Mouse (Mus musculus) liver, adult 2 months (tissue): ENCODE measurements around the gene Tmco1. TPM values are rescaled to one million over a fixed set of nuclear protein-coding genes. Genes with fewer than 3 reads are reported as not detected.

Source experiments
- DNase-seq: peaks from one replicate; pipeline ENCODE4 v3.0.0-alpha.2; 2011; ENCODE audit warnings: low read depth, low spot score; ENCODE audit errors: extremely low read depth
- H3K27ac ChIP-seq: fragments of 200-500 bp; replicated peaks from 2 replicates; pipeline ENCODE4 v1.5.1; 2012; ENCODE audit warnings: low read depth, mild to moderate bottlenecking, control low read depth, inconsistent platforms, low read length; ENCODE audit not compliant: insufficient read depth
- H3K27me3 ChIP-seq: fragments of 200-500 bp; 2 replicates; pipeline ENCODE4 v1.6.1; 2012; ENCODE audit warnings: mild to moderate bottlenecking, moderate library complexity, low read length, inconsistent platforms; ENCODE audit not compliant: control insufficient read depth, insufficient read depth
- H3K36me3 ChIP-seq: fragments of 200-500 bp; 2 replicates; pipeline ENCODE4 v1.6.1; 2012; ENCODE audit warnings: low read length, inconsistent platforms; ENCODE audit not compliant: control insufficient read depth, insufficient read depth
- H3K4me1 ChIP-seq: fragments of 200-500 bp; 2 replicates; pipeline ENCODE4 v1.6.1; 2011; ENCODE audit warnings: low read length; ENCODE audit not compliant: control insufficient read depth, insufficient read depth
- H3K4me3 ChIP-seq: fragments of 200-500 bp; 2 replicates; pipeline ENCODE4 v1.5.1; 2011; ENCODE audit warnings: low read depth, mild to moderate bottlenecking, control low read depth, low read length, moderate library complexity; ENCODE audit not compliant: insufficient read depth
- H3K79me2 ChIP-seq: fragments of 200-500 bp; 2 replicates; pipeline ENCODE4 v1.6.1; 2012; ENCODE audit warnings: inconsistent platforms, mild to moderate bottlenecking, low read length, moderate library complexity; ENCODE audit not compliant: control insufficient read depth, insufficient read depth
- H3K9ac ChIP-seq: fragments of 200-500 bp; 2 replicates; pipeline ENCODE4 v1.6.1; 2012; ENCODE audit warnings: low read depth, mild to moderate bottlenecking, control low read depth, inconsistent platforms, low read length
- CTCF ChIP-seq: fragments of 200-500 bp; IDR thresholded peaks from 2 replicates; pipeline ENCODE4 v1.5.1; 2011; ENCODE audit warnings: low read depth, low read length, control low read depth
- POLR2A ChIP-seq: fragments of 200-500 bp; IDR thresholded peaks from 2 replicates; pipeline ENCODE4 v1.6.1; 2011; ENCODE audit warnings: low read length, control low read depth; ENCODE audit not compliant: insufficient read depth; ENCODE audit errors: extremely low read depth
- WGBS: fragments of 180-500 bp; shearing (Covaris S2); methylation state at CpG from one replicate; pipeline ENCODE4 v1.1.7; 2018; 5-methylcytosine and 5-hydroxymethylcytosine counted together
- polyA plus RNA-seq: library from polyadenylated mRNA; depleted of rRNA; stranded (reverse); fragments of >200 nt; gene quantifications from 2 replicates; pipeline ENCODE4 v1.2.3, GENCODE M21; 2012; rRNA removed
- total RNA-seq: library from RNA; depleted of rRNA; stranded (reverse); fragments of >200 nt; gene quantifications from 2 replicates; pipeline ENCODE4 v1.2.3, GENCODE M21; 2014; rRNA removed

The Tmco1 gene
- total and polyA plus RNA-seq, 2 experiments: 71.5 to 162 TPM

DNA sequence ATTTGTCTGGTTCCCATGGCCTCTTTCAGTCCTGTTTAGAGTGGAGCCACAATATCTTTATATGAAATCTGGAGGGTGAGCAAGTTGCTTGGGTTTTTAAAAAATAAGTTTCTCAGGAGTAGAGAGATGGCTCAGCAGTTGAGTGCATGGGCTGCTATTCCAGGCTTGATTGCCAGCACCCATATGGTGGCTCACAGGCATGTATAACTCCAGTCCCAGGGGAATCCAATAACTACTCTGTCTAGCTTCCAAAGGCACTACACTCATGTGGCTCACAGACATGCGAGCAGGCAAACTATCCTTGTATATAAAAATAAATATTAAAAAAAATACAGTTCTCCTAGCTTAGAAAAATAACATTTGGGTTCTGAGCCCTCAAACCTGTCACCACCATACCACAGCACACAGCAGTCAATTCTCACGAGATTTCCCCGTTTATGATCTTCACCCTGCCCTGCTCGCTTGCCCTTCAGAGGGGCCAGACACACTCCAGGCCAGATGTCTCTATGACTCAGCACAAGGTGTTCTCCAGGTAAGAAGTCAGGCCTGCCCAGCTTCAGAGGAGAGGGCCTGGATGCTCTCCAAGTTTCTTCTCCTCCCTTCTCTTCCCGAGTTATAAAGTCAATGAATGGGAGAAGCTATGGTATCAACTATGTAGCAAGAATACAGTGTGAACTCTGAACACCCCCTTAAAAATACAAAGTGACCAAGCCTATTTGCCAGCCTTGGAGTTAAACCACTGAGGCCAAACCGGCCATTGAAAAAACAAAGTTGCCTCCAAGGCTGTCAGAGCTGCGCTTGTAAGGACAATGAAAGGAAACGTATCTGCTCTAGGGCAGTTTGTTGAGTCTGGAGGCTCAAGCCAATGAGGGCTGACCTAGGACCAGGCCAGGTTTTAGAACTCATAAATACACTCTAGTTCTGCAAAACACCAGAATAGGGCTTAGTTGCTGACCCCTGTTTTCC, 73.2 kb downstream of the Tmco1 start:
- Histone ChIP-seq H3K79me2 (no peaks in the 10 kb centered on the region), H3K4me1 (peaks cover 10% of the 10 kb centered on the region), H3K36me3 (no peaks in the 10 kb centered on the region), H3K4me3 (no peak overlapping the region), H3K9ac (no peak overlapping the region), H3K27ac (no peak overlapping the region), H3K27me3 (no peaks in the 10 kb centered on the region)
- DNase-seq: peak; percentile 47
- no peak for TF ChIP-seq POLR2A
- WGBS: 65% methylated on average over 8 of the region's 8 CpGs

DNA sequence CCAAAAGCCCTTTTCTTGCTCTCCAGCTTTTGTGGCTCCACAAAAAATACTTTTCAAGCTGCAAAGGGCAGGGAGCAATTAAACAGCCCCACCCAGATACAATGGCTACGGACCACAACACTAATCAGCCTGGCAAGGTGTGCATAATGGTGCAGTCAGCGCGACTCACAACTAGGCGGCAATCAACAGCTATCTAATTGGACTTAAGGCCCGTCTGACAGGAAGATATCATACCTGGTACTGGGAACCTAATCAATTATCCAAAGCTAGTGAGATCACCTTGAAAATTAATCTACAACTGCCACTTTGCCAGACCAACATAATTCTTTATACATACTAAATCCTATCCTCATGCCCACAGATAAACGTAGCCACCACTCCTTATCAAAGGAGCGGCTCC, 74.1 kb downstream of the Tmco1 start:
- H3K27ac ChIP-seq: no peak overlapping the region
- no peak for TF ChIP-seq POLR2A
- no peak for TF ChIP-seq CTCF
- no peak overlapping the region for H3K9ac ChIP-seq
- H3K36me3 ChIP-seq: no peaks in the 10 kb centered on the region
- no peaks in the 10 kb centered on the region for H3K79me2 ChIP-seq
- no peak for DNase-seq
- H3K4me1 ChIP-seq: peaks cover 10% of the 10 kb centered on the region
- no peak overlapping the region for H3K4me3 ChIP-seq
- 92% methylated on average over 7 of the region's 7 CpGs for WGBS
- H3K27me3 ChIP-seq: no peaks in the 10 kb centered on the region

DNA sequence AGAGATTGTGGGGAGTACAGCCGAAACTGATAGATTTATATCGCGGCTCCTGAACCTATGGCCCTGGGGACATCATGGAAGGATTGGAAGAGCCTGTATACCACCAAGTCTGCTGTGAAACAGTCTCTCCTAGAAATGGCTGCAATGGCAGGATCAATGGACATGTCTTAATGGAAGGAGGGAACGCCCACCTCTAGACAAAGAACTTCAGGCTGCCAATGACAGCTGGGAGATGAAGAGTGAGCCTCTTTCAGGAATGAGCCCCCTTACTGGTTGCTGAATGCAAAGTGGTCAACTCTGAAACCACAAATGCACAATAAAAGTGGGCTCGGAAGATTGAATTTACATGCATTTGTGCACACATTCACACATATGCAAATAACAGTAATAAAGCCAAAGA, 74.6 kb downstream of the Tmco1 start:
- 94% methylated on average over 5 of the region's 5 CpGs for WGBS
- no peak overlapping the region for H3K4me3 ChIP-seq
- no peaks in the 10 kb centered on the region for H3K36me3 ChIP-seq
- no peak overlapping the region for H3K9ac ChIP-seq
- DNase-seq: no peak
- H3K27me3 ChIP-seq: no peaks in the 10 kb centered on the region
- H3K79me2 ChIP-seq: no peaks in the 10 kb centered on the region
- H3K27ac ChIP-seq: no peak overlapping the region
- peaks cover 12% of the 10 kb centered on the region for H3K4me1 ChIP-seq
- no peak for TF ChIP-seq CTCF
- TF ChIP-seq POLR2A: no peak

DNA sequence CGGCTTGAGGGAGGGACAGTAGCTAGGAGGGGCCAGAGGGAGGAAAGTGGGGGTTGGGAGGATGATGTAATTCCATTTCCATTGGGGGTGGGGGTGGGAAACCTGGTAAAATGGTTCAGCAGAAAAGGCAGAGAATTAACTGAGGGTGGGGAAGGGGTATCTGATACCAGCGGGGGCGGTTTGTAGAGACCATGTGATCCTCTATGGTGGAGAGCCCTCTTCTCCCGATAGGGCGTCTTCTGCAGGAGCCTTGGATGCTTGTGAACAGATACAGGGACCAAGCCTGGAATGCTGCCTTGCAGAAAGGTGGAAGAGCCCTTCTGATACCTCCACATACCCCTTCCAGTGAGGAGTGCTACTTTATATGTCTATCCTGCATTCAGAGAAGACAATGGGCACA, 75.0 kb downstream of the Tmco1 start:
- no peak for DNase-seq
- WGBS: 95% methylated on average over 5 of the region's 5 CpGs
- no peaks in the 10 kb centered on the region for H3K27me3 ChIP-seq
- peaks cover 14% of the 10 kb centered on the region for H3K4me1 ChIP-seq
- H3K79me2 ChIP-seq: no peaks in the 10 kb centered on the region
- H3K9ac ChIP-seq: no peak overlapping the region
- H3K36me3 ChIP-seq: no peaks in the 10 kb centered on the region
- H3K4me3 ChIP-seq: no peak overlapping the region
- no peak for TF ChIP-seq CTCF
- no peak for TF ChIP-seq POLR2A
- no peak overlapping the region for H3K27ac ChIP-seq

Other genes starting within 250 kb of the Tmco1 start
- gene Uck2, start 23.1 kb upstream of the Tmco1 start, total RNA-seq: 7.0 and 7.2 TPM in 2 replicates
- gene Uck2, start 23.1 kb upstream of the Tmco1 start, polyA plus RNA-seq: 7.3 and 9.7 TPM in 2 replicates
- 119 TPM in 2 replicates for gene Aldh9a1, start 41.6 kb downstream of the Tmco1 start, total RNA-seq
- 127 and 162 TPM in 2 replicates for gene Aldh9a1, start 41.6 kb downstream of the Tmco1 start, polyA plus RNA-seq
- gene Mgst3, start 85.5 kb downstream of the Tmco1 start, total RNA-seq: 62.5 and 82.7 TPM in 2 replicates
- gene Mgst3, start 85.5 kb downstream of the Tmco1 start, polyA plus RNA-seq: 97.8 and 112 TPM in 2 replicates
- not detected in 2 replicates for gene Lrrc52, start 158.4 kb downstream of the Tmco1 start, total RNA-seq
- not detected in 2 replicates for gene Lrrc52, start 158.4 kb downstream of the Tmco1 start, polyA plus RNA-seq